Mouse (Mus musculus): Measurements from ENCODE around the gene Trappc3l. TPM values are rescaled to one million over a fixed set of nuclear protein-coding genes. Genes with fewer than 3 reads are reported as not detected.

Gene Trappc3l
- polyA plus RNA-seq, 1 experiment from 2014 or later = not detected

Other genes with a start within 250 kb of the Trappc3l start
- gene Sult3a1, start 179.9 kb upstream of the Trappc3l start, polyA plus RNA-seq (2014; fragmentation: Nextera tagmentation; extraction: Ambion mirVana) = not detected in 2 replicates
- gene Rsph4a, start 132.5 kb upstream of the Trappc3l start, polyA plus RNA-seq (2014; fragmentation: Nextera tagmentation; extraction: Ambion mirVana) = 0.51 and 0.74 TPM in 2 replicates
- gene Zup1, start 86.3 kb upstream of the Trappc3l start, polyA plus RNA-seq (2014; fragmentation: Nextera tagmentation; extraction: Ambion mirVana) = 21.6 and 27.7 TPM in 2 replicates
- gene Rwdd1, start 18.0 kb upstream of the Trappc3l start, polyA plus RNA-seq (2014; fragmentation: Nextera tagmentation; extraction: Ambion mirVana) = 135 and 152 TPM in 2 replicates
- not detected in 2 replicates for gene Calhm4, start 6.7 kb downstream of the Trappc3l start, polyA plus RNA-seq (2014; fragmentation: Nextera tagmentation; extraction: Ambion mirVana)
- gene Calhm5, start 58.9 kb downstream of the Trappc3l start, polyA plus RNA-seq (2014; fragmentation: Nextera tagmentation; extraction: Ambion mirVana) = 0.18 and 0.62 TPM in 2 replicates
- gene Calhm6, start 90.4 kb downstream of the Trappc3l start, polyA plus RNA-seq (2014; fragmentation: Nextera tagmentation; extraction: Ambion mirVana) = 0.27 and 1.0 TPM in 2 replicates
- 3.0 and 9.4 TPM in 2 replicates for gene Dse, start 170.1 kb downstream of the Trappc3l start, polyA plus RNA-seq (2014; fragmentation: Nextera tagmentation; extraction: Ambion mirVana)
- gene Tspyl1, start 244.6 kb downstream of the Trappc3l start, polyA plus RNA-seq (2014; fragmentation: Nextera tagmentation; extraction: Ambion mirVana) = 99.8 and 106 TPM in 2 replicates

Measured in midbrain, embryonic 14.5 days (tissue).